Comparison of ENCODE assay signal across 22 mouse cellular contexts in genomic region chr6:50549051-50549450, GRCm38 (mm10). TPM values are rescaled to one million over a fixed set of nuclear protein-coding genes. Genes with fewer than 3 reads are reported as not detected.
DNase-seq lines count a peak whose midpoint lies in the region; ATAC-seq and TF ChIP-seq lines count a peak whose summit lies in the region.
"Had no signal": no experiment of that assay in that cellular context is flagged by ENCODE, and none has a peak within 500 bp of the region (broad histone marks: within the 10 kb centered on the region; RNA-seq: fewer than 3 reads in every experiment).

No protein-coding gene starts in this region.

- no peak overlapping the region for H3K4me2 ChIP-seq in lung, postnatal 0 days (replicated peaks; ENCODE audit: low read depth, low read length)
- H3K4me2 ChIP-seq: embryonic facial prominence, embryonic 13.5 days; forebrain, embryonic 12.5 days; heart, embryonic 12.5 days; hindbrain, embryonic 15.5 days had no signal

- H3K4me1 ChIP-seq in olfactory bulb, adult 2 months (ENCODE audit: control insufficient read depth, insufficient read depth, low read length), result no peaks in the 10 kb centered on the region; the same call in 1 of the 2 replicates
- no peaks in the 10 kb centered on the region for H3K4me1 ChIP-seq in lung, postnatal 0 days (ENCODE audit: insufficient read depth, low read depth, low read length)
- H3K4me1 ChIP-seq: forebrain, embryonic 12.5 days; heart, embryonic 12.5 days; hindbrain, embryonic 10.5 days; hindbrain, embryonic 15.5 days had no signal

- no peaks in the 10 kb centered on the region for H3K36me3 ChIP-seq in lung, postnatal 0 days (ENCODE audit: insufficient read depth, low read length)
- H3K36me3 ChIP-seq: embryonic facial prominence, embryonic 13.5 days; forebrain, embryonic 12.5 days; heart, embryonic 12.5 days; hindbrain, embryonic 10.5 days; hindbrain, embryonic 15.5 days had no signal

- DNase-seq in left cerebral cortex, adult 18-20 months (ENCODE audit: low spot score in 2 of 2), result peak; percentile 16 to 31
- DNase-seq in left cerebral cortex, adult 11 months (ENCODE audit: low spot score), result no peak
- peak; percentile 18 to 47 for DNase-seq in right cerebral cortex, postnatal 36 days (ENCODE audit: low spot score in 2 of 2)
- no peak for DNase-seq in right cerebral cortex, postnatal 4 days
- peak; percentile 34 for DNase-seq in Muller cell, postnatal 12 days (ENCODE audit: inconsistent ontology term)
- DNase-seq in cerebellum, postnatal 10 days, result no peak
- no peak for DNase-seq in lung, postnatal 0 days (ENCODE audit: low spot score)
- DNase-seq: adrenal gland, postnatal 10 days; B cell, adult 2 months; cerebellum, adult 11-12 months; cerebellum, adult 9-10 months; cerebellum, postnatal 36 days; gastrocnemius, postnatal 10 days; heart, adult 2 months had no signal

- TF ChIP-seq POLR2A in olfactory bulb, adult 2 months (IDR thresholded peaks at IDR 0.05; ENCODE audit: insufficient read depth, low read depth, low read length), result no peak

- H3K9me3 ChIP-seq in lung, postnatal 0 days (ENCODE audit: low read length), result no peaks in the 10 kb centered on the region
- H3K9me3 ChIP-seq: embryonic facial prominence, embryonic 13.5 days; forebrain, embryonic 12.5 days; heart, embryonic 12.5 days; hindbrain, embryonic 10.5 days; hindbrain, embryonic 15.5 days had no signal

- no peak for TF ChIP-seq EP300 in lung, postnatal 0 days (IDR thresholded peaks at IDR 0.05)

- H3K4me3 ChIP-seq in olfactory bulb, adult 2 months (ENCODE audit: insufficient read depth, low read depth, low read length), result no peak overlapping the region
- H3K4me3 ChIP-seq in lung, postnatal 0 days (ENCODE audit: low read depth, low read length), result no peak overlapping the region
- H3K4me3 ChIP-seq: embryonic facial prominence, embryonic 13.5 days; forebrain, embryonic 12.5 days; heart, adult 2 months; heart, embryonic 12.5 days; hindbrain, embryonic 10.5 days; hindbrain, embryonic 15.5 days had no signal

- H3K27ac ChIP-seq in olfactory bulb, adult 2 months (ENCODE audit: insufficient read depth, low read depth, low read length), result 0 out of 2 replicates have a peak overlapping the region, but pooled peaks have one; percentile 34
- no peak overlapping the region for H3K27ac ChIP-seq in lung, postnatal 0 days (ENCODE audit: low read length)
- H3K27ac ChIP-seq: embryonic facial prominence, embryonic 13.5 days; forebrain, embryonic 12.5 days; heart, adult 2 months; hindbrain, embryonic 10.5 days; hindbrain, embryonic 15.5 days had no signal

- TF ChIP-seq CTCF in olfactory bulb, adult 2 months (IDR thresholded peaks at IDR 0.05; ENCODE audit: insufficient read depth, low read depth, low read length), result no peak
- no peak for TF ChIP-seq CTCF in lung, postnatal 0 days (IDR thresholded peaks at IDR 0.05)

- WGBS in olfactory bulb, adult 2 months, result 29% methylated on average over 5 of the region's 5 CpGs
- WGBS in lung, postnatal 0 days, result 70% methylated on average over 5 of the region's 5 CpGs

- ATAC-seq in lung, postnatal 0 days, result no peak
- ATAC-seq: CD4-positive, CD25-positive, alpha-beta regulatory T cell, adult 4 months; forebrain, embryonic 16.5 days had no signal

- no peaks in the 10 kb centered on the region for H3K27me3 ChIP-seq in lung, postnatal 0 days (replicated peaks; ENCODE audit: insufficient read depth, low read length)
- H3K27me3 ChIP-seq: embryonic facial prominence, embryonic 13.5 days; heart, embryonic 12.5 days; hindbrain, embryonic 15.5 days had no signal

- no peak overlapping the region for H3K9ac ChIP-seq in lung, postnatal 0 days (replicated peaks; ENCODE audit: low read depth)
- H3K9ac ChIP-seq: embryonic facial prominence, embryonic 13.5 days; forebrain, embryonic 12.5 days; heart, embryonic 12.5 days; hindbrain, embryonic 15.5 days had no signal

RNA-seq across cellular contexts. Expression of gene Cycs, which starts 17.3 kb away (rescaled TPM):
- 10 to 100 TPM; 42.4 to 43.2 TPM for total RNA-seq in left cerebral cortex, adult 18-20 months (2021)
- polyA plus RNA-seq in olfactory bulb, adult 2 months (2012; ENCODE audit: insufficient read depth, insufficient read length, low replicate concordance, missing spikeins), result not detected in 2 replicates
- polyA plus RNA-seq in lung, postnatal 0 days (2015; fragmentation: Nextera tagmentation; extraction: Ambion mirVana), result 37.1 and 39.3 TPM in 2 replicates

RNA-seq across cellular contexts. Expression of gene 4921507P07Rik, which starts 47.4 kb away (rescaled TPM):
- total RNA-seq in left cerebral cortex, adult 18-20 months (2021), result under 1 TPM; 0.26 to 0.59 TPM
- not detected in 2 replicates for polyA plus RNA-seq in olfactory bulb, adult 2 months (2012; ENCODE audit: insufficient read depth, insufficient read length, low replicate concordance, missing spikeins)
- polyA plus RNA-seq in lung, postnatal 0 days (2015; fragmentation: Nextera tagmentation; extraction: Ambion mirVana), result 0.38 and 0.63 TPM in 2 replicates

Comparison
In these comparisons a context has a peak if more than half of its experiments do, and no peak if none do; other contexts are left out.
1. DNase-seq: peak in left cerebral cortex, adult 18-20 months (2 of 2), right cerebral cortex, postnatal 36 days (2 of 2) and Muller cell, postnatal 12 days (single experiment); none in left cerebral cortex, adult 11 months (single experiment), right cerebral cortex, postnatal 4 days (single experiment), cerebellum, postnatal 10 days (0 of 2) and lung, postnatal 0 days (single experiment).
2. RNA of gene Cycs, which starts 17.3 kb away (polyA plus RNA-seq): 37.1 to 39.3 TPM in lung, postnatal 0 days; not detected in olfactory bulb, adult 2 months; every median in the first group is over 10 times any median in the second.